Mouse (Mus musculus) MEL (cell line): ENCODE measurements around the gene Elp6.

Source experiments
- CTCF ChIP-seq, 3 experiments: IDR thresholded peaks in 2 of 3; conservative IDR thresholded peaks in 1 of 3; 2 replicates each; pipeline ENCODE4 v1.5.1; 2011 to 2012; ENCODE audit warnings: low read length in 3 of 3, low read depth in 2 of 3, mild to moderate bottlenecking in 2 of 3, improper control_type of control experiment in 1 of 3, inconsistent platforms in 1 of 3, mixed read lengths in 1 of 3, moderate library complexity in 1 of 3; ENCODE audit not compliant: control insufficient read depth in 1 of 3, insufficient read depth in 1 of 3, poor library complexity in 1 of 3, severe bottlenecking in 1 of 3
- MAFK ChIP-seq: IDR thresholded peaks from 2 replicates; pipeline ENCODE4 v1.6.1; 2011; ENCODE audit warnings: low read depth, mild to moderate bottlenecking, low read length, improper control_type of control experiment, borderline replicate concordance
- POLR2A ChIP-seq, 2 experiments: IDR thresholded peaks; 2 replicates each; pipeline ENCODE4 v1.6.1; 2011 to 2012; ENCODE audit warnings: low read length in 2 of 2, mild to moderate bottlenecking in 2 of 2, control low read depth in 1 of 2, improper control_type of control experiment in 1 of 2, low read depth in 1 of 2, moderate library complexity in 1 of 2; ENCODE audit not compliant: control insufficient read depth in 1 of 2, insufficient read depth in 1 of 2, poor library complexity in 1 of 2

DNA sequence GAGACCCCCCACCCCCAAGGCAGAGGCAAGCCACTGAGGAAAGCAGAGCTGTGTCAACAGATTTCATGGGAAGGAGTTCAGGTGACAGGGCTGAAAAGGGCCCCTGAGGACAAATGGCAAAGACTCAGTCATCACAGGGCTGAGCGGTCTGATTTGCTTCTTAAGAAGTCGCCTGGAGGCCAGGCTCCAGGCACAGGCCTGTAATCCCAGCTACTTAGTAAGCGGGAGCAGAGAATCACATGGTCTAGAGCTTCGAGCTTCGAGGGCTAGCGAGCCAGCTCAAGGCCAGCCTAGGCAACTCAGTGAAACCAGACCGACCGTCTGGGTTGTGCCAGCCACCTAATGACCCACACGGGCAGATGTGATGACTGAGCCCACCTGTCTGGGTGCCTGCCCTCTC lies 40.0 kb upstream of the Elp6 start:
- no peak for TF ChIP-seq POLR2A (IDR thresholded peaks at IDR 0.05; ENCODE audit: control insufficient read depth in 1 of 2, insufficient read depth in 1 of 2, low read depth in 1 of 2, low read length in 2 of 2, poor library complexity in 1 of 2)
- no peak for TF ChIP-seq CTCF (IDR thresholded peaks at IDR 0.05 in 2 of 3, conservative IDR thresholded peaks at IDR 0.05 in 1 of 3; ENCODE audit: control insufficient read depth in 1 of 3, insufficient read depth in 1 of 3, low read depth in 2 of 3, low read length in 3 of 3, poor library complexity in 1 of 3, severe bottlenecking in 1 of 3)
- TF ChIP-seq MAFK = no peak
